Mouse (Mus musculus) heart, embryonic 12.5 days (tissue): ENCODE measurements around the gene Nupl1. TPM values are rescaled to one million over a fixed set of nuclear protein-coding genes. Genes with fewer than 3 reads are reported as not detected.

Experiments
- ATAC-seq: fragments of 200-750 bp; cut with Nextera tagmentation; 2 replicates; pipeline ENCODE4 v1.8.0; 2017; ENCODE audit warnings: moderate TSS enrichment, moderate library complexity; ENCODE audit not compliant: insufficient number of reproducible peaks, low FRiP score
- H3K27ac ChIP-seq: fragments of 300-500 bp; sonication (generic); 2 replicates; pipeline ENCODE4 v1.5.1; 2016; ENCODE audit warnings: mild to moderate bottlenecking, moderate library complexity; ENCODE audit not compliant: poor library complexity, severe bottlenecking
- H3K27me3 ChIP-seq: fragments of 300-500 bp; sonication (generic); replicated peaks from 2 replicates; pipeline ENCODE4 v1.6.1; 2016; ENCODE audit warnings: mild to moderate bottlenecking, moderate library complexity
- H3K36me3 ChIP-seq: fragments of 300-500 bp; sonication (generic); 2 replicates; pipeline ENCODE4 v1.6.1; 2016; ENCODE audit warnings: mild to moderate bottlenecking, moderate library complexity
- H3K4me1 ChIP-seq: fragments of 300-500 bp; sonication (generic); replicated peaks from 2 replicates; pipeline ENCODE4 v1.6.1; 2016; ENCODE audit warnings: mild to moderate bottlenecking
- H3K4me2 ChIP-seq: fragments of 300-500 bp; sonication (generic); 2 replicates; pipeline ENCODE4 v1.6.1; 2016; ENCODE audit warnings: mild to moderate bottlenecking, moderate library complexity
- H3K4me3 ChIP-seq: fragments of 300-500 bp; sonication (generic); 2 replicates; pipeline ENCODE4 v1.5.1; 2016; ENCODE audit warnings: mild to moderate bottlenecking
- H3K9ac ChIP-seq: fragments of 300-500 bp; sonication (generic); 2 replicates; pipeline ENCODE4 v1.6.1; 2016; ENCODE audit warnings: mild to moderate bottlenecking, moderate library complexity
- H3K9me3 ChIP-seq: fragments of 300-500 bp; sonication (generic); replicated peaks from 2 replicates; pipeline ENCODE4 v1.6.1; 2016; ENCODE audit warnings: mild to moderate bottlenecking, moderate library complexity
- WGBS: fragments of 180-500 bp; shearing (Covaris S2); methylation state at CpG from one replicate; pipeline ENCODE4 v1.1.7; 2016; 5-methylcytosine and 5-hydroxymethylcytosine counted together
- polyA plus RNA-seq: library from polyadenylated mRNA; unstranded; fragments of >200 nt; fragmentation: Nextera tagmentation; extraction: Ambion mirVana; gene quantifications from 2 replicates; pipeline ENCODE4 v1.2.1, GENCODE M21; 2016

The Nupl1 gene
- polyA plus RNA-seq, 1 experiment from 2014 or later: not detected

GRCm38 (mm10) chr14:60181306-60181705, 69.9 kb downstream of the Nupl1 start:
- Histone ChIP-seq H3K27me3 (no peaks in the 10 kb centered on the region), H3K9me3 (no peaks in the 10 kb centered on the region), H3K27ac (no peak overlapping the region), H3K4me1 (peaks cover 25% of the 10 kb centered on the region), H3K4me3 (no peak overlapping the region), H3K9ac (no peak overlapping the region), H3K36me3 (peaks cover 3% of the 10 kb centered on the region; the same call in 1 of the 2 replicates), H3K4me2 (no peak overlapping the region)
- WGBS: 80% methylated on average over 2 of the region's 2 CpGs
- no peak for ATAC-seq

GRCm38 (mm10) chr14:60178571-60178955, 72.7 kb downstream of the Nupl1 start:
- H3K9ac ChIP-seq: no peak overlapping the region
- H3K4me1 ChIP-seq: peaks cover 33% of the 10 kb centered on the region
- no peaks in the 10 kb centered on the region for H3K9me3 ChIP-seq
- H3K27me3 ChIP-seq: peaks cover 12% of the 10 kb centered on the region; the same call in 1 of the 2 replicates
- H3K4me3 ChIP-seq: peak overlapping the region; percentile 83
- no peak for ATAC-seq
- H3K27ac ChIP-seq: no peak overlapping the region
- peak overlapping the region; percentile 90 for H3K4me2 ChIP-seq
- peaks cover 3% of the 10 kb centered on the region; the same call in 1 of the 2 replicates for H3K36me3 ChIP-seq
- 4% methylated on average over 2 of the region's 2 CpGs for WGBS

GRCm38 (mm10) chr14:60177614-60178570, 73.3 kb downstream of the Nupl1 start:
- peak overlapping the region; percentile 91 for H3K9ac ChIP-seq
- WGBS: 17% methylated on average over 36 of the region's 37 CpGs
- H3K27me3 ChIP-seq: peaks cover 12% of the 10 kb centered on the region; the same call in 1 of the 2 replicates
- peaks cover 28% of the 10 kb centered on the region for H3K4me1 ChIP-seq
- H3K9me3 ChIP-seq: no peaks in the 10 kb centered on the region
- peak overlapping the region; percentile 70 for H3K27ac ChIP-seq
- H3K4me2 ChIP-seq: peak overlapping the region; percentile 90
- ATAC-seq: peak; percentile 9; the same call in 1 of the 2 replicates
- H3K4me3 ChIP-seq: peak overlapping the region; percentile 83
- peaks cover 3% of the 10 kb centered on the region; the same call in 1 of the 2 replicates for H3K36me3 ChIP-seq

- under 1% methylated on average over 82 of the region's 84 CpGs for WGBS
- H3K9ac ChIP-seq: peak overlapping the region; percentile 91
- peak; percentile 78 for ATAC-seq
- H3K36me3 ChIP-seq: peaks cover 3% of the 10 kb centered on the region; the same call in 1 of the 2 replicates
- H3K9me3 ChIP-seq: no peaks in the 10 kb centered on the region
- peak overlapping the region; percentile 70 for H3K27ac ChIP-seq
- peak overlapping the region; percentile 83 for H3K4me3 ChIP-seq
- peaks cover 34% of the 10 kb centered on the region for H3K4me1 ChIP-seq
- H3K27me3 ChIP-seq: peaks cover 12% of the 10 kb centered on the region; the same call in 1 of the 2 replicates
- H3K4me2 ChIP-seq: peak overlapping the region; percentile 90
These were observed 74.2 kb downstream of the Nupl1 start for GRCm38 (mm10) chr14:60176891-60177613.

- H3K9ac ChIP-seq: peak overlapping the region; percentile 91
- ATAC-seq: no peak
- H3K36me3 ChIP-seq: peaks cover 3% of the 10 kb centered on the region; the same call in 1 of the 2 replicates
- H3K27ac ChIP-seq: peak overlapping the region; percentile 70; the same call in 1 of the 2 replicates
- peak overlapping the region; percentile 83 for H3K4me3 ChIP-seq
- H3K27me3 ChIP-seq: peaks cover 12% of the 10 kb centered on the region; the same call in 1 of the 2 replicates
- peaks cover 40% of the 10 kb centered on the region for H3K4me1 ChIP-seq
- 32% methylated on average over 9 of the region's 9 CpGs for WGBS
- no peaks in the 10 kb centered on the region for H3K9me3 ChIP-seq
- H3K4me2 ChIP-seq: peak overlapping the region; percentile 90
These were observed 74.8 kb downstream of the Nupl1 start for GRCm38 (mm10) chr14:60176469-60176890.

GRCm38 (mm10) chr14:60172286-60173055, 78.8 kb downstream of the Nupl1 start:
- peak overlapping the region; percentile 78 for H3K27ac ChIP-seq

GRCm38 (mm10) chr14:60170845-60171610, 80.2 kb downstream of the Nupl1 start:
- no peak overlapping the region for H3K9ac ChIP-seq
- ATAC-seq: no peak
- peaks cover 32% of the 10 kb centered on the region for H3K4me1 ChIP-seq
- H3K27me3 ChIP-seq: peaks cover 12% of the 10 kb centered on the region; the same call in 1 of the 2 replicates
- H3K36me3 ChIP-seq: no peaks in the 10 kb centered on the region
- no peak overlapping the region for H3K4me3 ChIP-seq
- 76% methylated on average over 16 of the region's 16 CpGs for WGBS
- no peak overlapping the region for H3K4me2 ChIP-seq
- H3K27ac ChIP-seq: no peak overlapping the region
- no peaks in the 10 kb centered on the region for H3K9me3 ChIP-seq

More at GRCm38 (mm10) chr14:60172286-60173055, 78.8 kb downstream of the Nupl1 start:
- Histone ChIP-seq H3K4me1 (peaks cover 40% of the 10 kb centered on the region), H3K27me3 (peaks cover 12% of the 10 kb centered on the region; the same call in 1 of the 2 replicates), H3K9me3 (no peaks in the 10 kb centered on the region), H3K4me3 (no peak overlapping the region), H3K36me3 (no peaks in the 10 kb centered on the region), H3K9ac (no peak overlapping the region; the same call in 1 of the 2 replicates), H3K4me2 (peak overlapping the region; percentile 2; the same call in 1 of the 2 replicates)
- no peak for ATAC-seq
- WGBS: 38% methylated on average over 12 of the region's 12 CpGs

- Histone ChIP-seq H3K9me3 (no peaks in the 10 kb centered on the region), H3K27ac (no peak overlapping the region), H3K27me3 (no peaks in the 10 kb centered on the region), H3K4me1 (no peaks in the 10 kb centered on the region), H3K4me2 (no peak overlapping the region), H3K4me3 (no peak overlapping the region), H3K9ac (no peak overlapping the region), H3K36me3 (no peaks in the 10 kb centered on the region)
- no peak; the same call in 1 of the 2 replicates for ATAC-seq
- WGBS: 84% methylated on average over 3 of the region's 3 CpGs
These were observed 87.9 kb downstream of the Nupl1 start for GRCm38 (mm10) chr14:60163367-60163766.

GRCm38 (mm10) chr14:60152373-60152772, 98.9 kb downstream of the Nupl1 start:
- Histone ChIP-seq H3K4me3 (no peak overlapping the region), H3K27me3 (no peaks in the 10 kb centered on the region), H3K36me3 (no peaks in the 10 kb centered on the region), H3K4me1 (0 out of 2 replicates have a peak, but pooled peaks cover 7% of the 10 kb centered on the region), H3K9ac (no peak overlapping the region), H3K4me2 (no peak overlapping the region), H3K9me3 (no peaks in the 10 kb centered on the region), H3K27ac (no peak overlapping the region)
- ATAC-seq: no peak
- 75% methylated on average over 11 of the region's 11 CpGs for WGBS

- no peak overlapping the region for H3K4me2 ChIP-seq
- ATAC-seq: no peak
- H3K27me3 ChIP-seq: no peaks in the 10 kb centered on the region
- H3K4me1 ChIP-seq: peaks cover 20% of the 10 kb centered on the region
- WGBS: 23% methylated on average over 3 of the region's 3 CpGs
- H3K27ac ChIP-seq: no peak overlapping the region
- H3K36me3 ChIP-seq: no peaks in the 10 kb centered on the region
- no peak overlapping the region for H3K4me3 ChIP-seq
- no peaks in the 10 kb centered on the region for H3K9me3 ChIP-seq
- no peak overlapping the region for H3K9ac ChIP-seq
These were observed 102.3 kb downstream of the Nupl1 start for GRCm38 (mm10) chr14:60148893-60149292.
